Mouse (Mus musculus): ENCODE results near the gene Olfr45. TPM values are rescaled to one million over a fixed set of nuclear protein-coding genes. Genes with fewer than 3 reads are reported as not detected.
"Not testable (repeated sequence)": the region's sequence is repeated elsewhere in the genome, so short reads cannot be mapped to it uniquely, and the experiment has no call there.

The Olfr45 gene
- not detected in 2 replicates for polyA plus RNA-seq (2015; fragmentation: Nextera tagmentation; extraction: Ambion mirVana)

DNA sequence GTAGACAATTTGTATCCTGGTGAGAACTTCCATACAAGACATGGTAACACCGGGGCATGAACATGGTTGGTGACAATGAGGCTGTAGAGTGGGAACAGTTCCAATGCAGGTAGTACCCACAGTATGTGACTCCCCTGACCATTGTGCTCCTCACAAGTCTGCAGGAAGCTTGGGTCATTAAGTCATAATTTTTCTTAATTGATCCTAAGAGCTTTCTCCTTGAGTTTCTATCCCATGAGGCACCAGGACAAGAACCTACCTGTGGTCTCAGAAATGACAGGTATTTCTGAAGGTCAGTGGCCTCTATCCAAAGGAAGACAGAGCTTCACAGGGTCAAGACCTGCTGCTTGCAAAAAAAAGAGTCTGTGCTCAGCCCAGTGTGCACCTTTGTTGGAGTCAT lies at the start of gene Olfr45:
Gene Olfr45, plus strand, starts transcription at position 301 of the 400 bp plus-strand sequence.
- H3K4me1 ChIP-seq = no peaks in the 10 kb centered on the region
- H3K27me3 ChIP-seq = no peaks in the 10 kb centered on the region
- no peaks in the 10 kb centered on the region for H3K36me3 ChIP-seq
- no peak within 1 kb of the TSS for H3K4me2 ChIP-seq
- no peaks in the 10 kb centered on the region for H3K9me3 ChIP-seq
- WGBS = 79% methylated on average over 1 of the region's 1 CpGs
- no peak within 1 kb of the TSS for H3K27ac ChIP-seq
- no peak within 1 kb of the TSS for H3K4me3 ChIP-seq
- ATAC-seq (ENCODE audit: insufficient number of reproducible peaks, low FRiP score, low TSS enrichment, low read depth) = no peak
- H3K9ac ChIP-seq = no peak within 1 kb of the TSS

DNA sequence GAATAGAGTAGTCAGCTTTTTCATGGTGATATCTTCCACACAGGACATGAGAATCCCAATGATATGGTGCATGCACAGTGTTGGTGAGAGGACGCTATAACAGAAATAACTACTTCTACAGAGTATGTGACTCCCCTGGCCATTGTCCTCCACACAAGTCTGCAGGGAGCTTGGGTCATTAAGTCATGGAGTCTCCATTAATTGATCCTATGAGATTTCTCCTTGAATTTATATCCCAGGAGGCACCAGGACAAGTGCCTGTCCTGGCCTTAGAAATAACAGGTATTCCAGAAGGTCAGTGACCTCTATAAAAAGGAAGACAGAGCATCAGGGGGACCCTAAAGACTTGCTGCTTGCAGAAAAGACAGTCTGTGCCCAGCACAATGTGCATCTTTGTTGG lies 35.6 kb upstream of the Olfr45 start, which contains the start of gene Olfr53:
Gene Olfr53, plus strand, starts transcription at position 301 of the 400 bp plus-strand sequence.
- no peaks in the 10 kb centered on the region for H3K27me3 ChIP-seq
- 91% methylated on average over 1 of the region's 1 CpGs for WGBS
- no peaks in the 10 kb centered on the region for H3K9me3 ChIP-seq
- ATAC-seq (ENCODE audit: insufficient number of reproducible peaks, low FRiP score, low TSS enrichment, low read depth) = no peak
- H3K27ac ChIP-seq = no peak within 1 kb of the TSS
- no peak within 1 kb of the TSS for H3K4me3 ChIP-seq
- no peaks in the 10 kb centered on the region for H3K4me1 ChIP-seq
- H3K4me2 ChIP-seq = no peak within 1 kb of the TSS
- H3K9ac ChIP-seq = no peak within 1 kb of the TSS
- no peaks in the 10 kb centered on the region for H3K36me3 ChIP-seq

DNA sequence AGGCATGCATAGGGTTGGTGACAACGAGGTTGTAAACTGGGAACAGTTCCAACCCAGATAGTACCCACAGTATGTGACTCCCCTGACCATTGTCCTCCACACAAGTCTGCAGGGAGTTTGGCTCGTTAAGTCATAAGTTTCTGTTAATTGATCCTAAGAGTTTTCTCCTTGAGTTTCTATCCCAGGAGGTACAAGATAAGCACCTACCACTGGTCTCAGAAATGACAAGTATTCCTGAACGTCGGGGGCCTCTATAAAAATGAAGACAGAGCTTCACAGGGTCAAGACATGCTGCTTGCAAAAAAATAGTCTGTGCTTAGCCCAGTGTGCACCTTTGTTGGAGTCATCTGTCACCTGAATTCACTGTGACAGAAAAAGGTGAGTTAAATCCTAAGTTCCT lies 22.1 kb upstream of the Olfr45 start, which contains the start of gene Olfr539:
Gene Olfr539, plus strand, starts transcription at position 301 of the 400 bp plus-strand sequence.
- Histone ChIP-seq H3K4me3 (no peak within 1 kb of the TSS), H3K9ac (no peak within 1 kb of the TSS), H3K27ac (no peak within 1 kb of the TSS), H3K4me2 (no peak within 1 kb of the TSS), H3K27me3 (no peaks in the 10 kb centered on the region), H3K9me3 (no peaks in the 10 kb centered on the region), H3K4me1 (no peaks in the 10 kb centered on the region), H3K36me3 (no peaks in the 10 kb centered on the region)
- ATAC-seq (ENCODE audit: insufficient number of reproducible peaks, low FRiP score, low TSS enrichment, low read depth) = no peak
- WGBS = 77% methylated on average over 4 of the region's 4 CpGs

DNA sequence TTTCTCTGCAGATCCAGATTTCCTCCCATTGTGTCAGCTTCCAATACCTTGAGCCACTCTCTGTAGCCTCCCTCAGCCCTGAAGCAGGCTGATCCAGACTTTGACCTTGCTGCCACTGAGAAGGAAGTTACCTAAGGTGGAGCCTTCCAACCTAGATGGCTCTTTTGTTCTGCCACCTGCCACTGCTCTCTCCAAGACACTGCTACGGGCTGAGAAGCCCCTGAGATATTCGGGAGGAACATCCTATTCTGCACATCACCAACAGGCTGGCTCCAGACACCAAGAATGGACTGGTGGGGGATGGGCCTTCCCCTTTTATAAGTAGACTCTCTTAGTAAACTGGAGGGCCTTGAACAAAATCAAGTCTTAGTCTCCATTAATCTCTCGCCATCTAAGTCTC lies 11.1 kb upstream of the Olfr45 start:
- not testable (repeated sequence) for H3K36me3 ChIP-seq; H3K27me3 ChIP-seq; H3K27ac ChIP-seq; H3K9me3 ChIP-seq; H3K4me3 ChIP-seq; H3K4me1 ChIP-seq; H3K4me2 ChIP-seq; H3K9ac ChIP-seq; ATAC-seq (ENCODE audit: insufficient number of reproducible peaks, low FRiP score, low TSS enrichment, low read depth)
- WGBS = 88% methylated on average over 3 of the region's 3 CpGs

DNA sequence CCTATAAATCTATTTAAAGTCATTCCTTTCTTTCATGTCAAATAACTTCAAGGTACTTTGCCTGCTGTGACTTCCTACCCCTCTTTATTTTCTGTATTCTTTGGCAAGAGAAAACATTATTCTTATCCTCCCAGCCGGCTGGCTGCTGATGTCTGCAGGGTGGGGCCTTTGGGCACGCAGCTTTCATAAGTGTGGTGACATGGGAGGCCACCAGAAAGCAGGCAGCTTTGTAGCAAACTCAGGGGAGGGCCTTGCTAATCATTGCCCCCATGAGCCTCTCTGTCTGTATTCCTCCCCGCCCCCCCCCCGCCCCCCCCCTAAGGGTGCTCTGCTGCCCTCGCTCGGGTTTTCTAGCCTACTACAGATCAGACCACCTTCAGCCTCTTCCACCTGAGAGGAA lies 5.9 kb upstream of the Olfr45 start:
- H3K9ac ChIP-seq = no peak overlapping the region
- ATAC-seq (ENCODE audit: insufficient number of reproducible peaks, low FRiP score, low TSS enrichment, low read depth) = no peak
- H3K4me1 ChIP-seq = 0 out of 2 replicates have a peak, but pooled peaks cover 3% of the 10 kb centered on the region
- no peak overlapping the region for H3K4me3 ChIP-seq
- H3K4me2 ChIP-seq = no peak overlapping the region
- H3K36me3 ChIP-seq = no peaks in the 10 kb centered on the region
- H3K9me3 ChIP-seq = no peaks in the 10 kb centered on the region
- H3K27me3 ChIP-seq = no peaks in the 10 kb centered on the region
- under 1% methylated on average over 6 of the region's 6 CpGs for WGBS
- no peak overlapping the region for H3K27ac ChIP-seq

DNA sequence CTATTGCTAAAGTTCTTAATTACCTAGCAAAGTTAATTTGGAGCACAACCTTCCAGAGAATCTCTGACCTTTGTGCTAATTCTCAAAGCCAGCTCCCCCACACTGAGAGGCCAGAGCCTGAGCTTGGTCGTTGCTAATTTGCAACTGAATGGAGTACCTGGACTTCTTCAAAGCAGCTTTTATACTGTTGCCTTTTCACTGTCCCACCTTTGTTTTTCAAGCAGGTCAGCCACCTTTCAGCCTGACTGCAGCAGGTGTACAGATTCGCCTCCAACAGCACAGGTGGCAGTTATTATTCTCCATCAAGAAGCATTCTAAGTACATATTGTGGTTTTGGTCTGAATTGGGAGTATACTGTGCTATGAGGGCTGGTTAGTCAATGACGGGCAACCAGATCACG lies 2.2 kb upstream of the Olfr45 start:
- WGBS = 69% methylated on average over 4 of the region's 4 CpGs
- not testable (repeated sequence) for H3K27me3 ChIP-seq; H3K4me3 ChIP-seq; H3K36me3 ChIP-seq; H3K4me2 ChIP-seq; H3K27ac ChIP-seq; ATAC-seq (ENCODE audit: insufficient number of reproducible peaks, low FRiP score, low TSS enrichment, low read depth); H3K9me3 ChIP-seq; H3K4me1 ChIP-seq; H3K9ac ChIP-seq

DNA sequence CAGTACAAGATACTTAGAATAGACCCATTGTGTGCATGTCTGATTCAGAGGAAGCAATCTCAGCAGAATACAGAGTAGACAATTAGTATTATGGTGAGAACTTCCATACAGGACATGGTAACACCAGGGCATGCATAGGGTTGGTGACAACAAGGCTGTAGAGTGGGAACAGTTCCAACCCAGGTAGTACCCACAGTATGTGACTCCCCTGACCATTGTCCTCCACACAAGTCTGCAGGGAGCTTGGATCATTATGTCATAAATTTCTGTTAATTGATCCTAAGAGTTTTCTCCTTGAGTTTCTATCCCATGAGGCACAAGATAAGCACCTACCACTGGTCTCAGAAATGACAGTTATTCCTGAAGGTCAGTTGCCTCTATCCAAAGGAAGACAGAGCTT lies 15.2 kb downstream of the Olfr45 start, which contains the start of gene Olfr541:
Gene Olfr541, plus strand, starts transcription at position 301 of the 400 bp plus-strand sequence.
- no peaks in the 10 kb centered on the region for H3K36me3 ChIP-seq
- H3K27ac ChIP-seq = no peak within 1 kb of the TSS
- H3K9me3 ChIP-seq = no peaks in the 10 kb centered on the region
- no peak for ATAC-seq (ENCODE audit: insufficient number of reproducible peaks, low FRiP score, low TSS enrichment, low read depth)
- H3K9ac ChIP-seq = no peak within 1 kb of the TSS
- H3K27me3 ChIP-seq = no peaks in the 10 kb centered on the region
- H3K4me2 ChIP-seq = no peak within 1 kb of the TSS
- no peak within 1 kb of the TSS for H3K4me3 ChIP-seq
- H3K4me1 ChIP-seq = no peaks in the 10 kb centered on the region

DNA sequence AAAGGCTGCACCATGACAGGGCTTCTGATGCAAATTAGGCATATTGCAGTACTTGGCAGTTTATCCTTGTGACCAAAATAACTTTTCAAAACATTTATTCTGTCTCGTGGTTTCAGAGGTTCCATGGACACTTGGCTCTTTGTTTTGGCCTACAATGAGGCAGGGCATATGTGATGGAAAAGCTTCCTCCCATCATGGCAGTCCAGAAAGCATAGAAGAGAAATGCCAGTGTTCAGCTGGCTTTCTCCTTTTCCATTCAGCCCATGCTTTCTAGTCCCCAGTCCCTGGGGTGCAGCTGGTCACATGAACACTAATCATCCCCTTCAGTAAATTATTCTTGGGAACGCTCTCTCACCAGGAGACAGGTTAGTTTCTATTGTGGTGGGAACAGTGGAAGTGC lies 24.6 kb downstream of the Olfr45 start:
- Histone ChIP-seq H3K27me3 (no peaks in the 10 kb centered on the region), H3K9ac (no peak overlapping the region), H3K4me2 (no peak overlapping the region), H3K27ac (no peak overlapping the region), H3K9me3 (no peaks in the 10 kb centered on the region), H3K4me1 (no peaks in the 10 kb centered on the region), H3K4me3 (no peak overlapping the region), H3K36me3 (no peaks in the 10 kb centered on the region)
- ATAC-seq (ENCODE audit: insufficient number of reproducible peaks, low FRiP score, low TSS enrichment, low read depth) = no peak
- 76% methylated on average over 2 of the region's 2 CpGs for WGBS

DNA sequence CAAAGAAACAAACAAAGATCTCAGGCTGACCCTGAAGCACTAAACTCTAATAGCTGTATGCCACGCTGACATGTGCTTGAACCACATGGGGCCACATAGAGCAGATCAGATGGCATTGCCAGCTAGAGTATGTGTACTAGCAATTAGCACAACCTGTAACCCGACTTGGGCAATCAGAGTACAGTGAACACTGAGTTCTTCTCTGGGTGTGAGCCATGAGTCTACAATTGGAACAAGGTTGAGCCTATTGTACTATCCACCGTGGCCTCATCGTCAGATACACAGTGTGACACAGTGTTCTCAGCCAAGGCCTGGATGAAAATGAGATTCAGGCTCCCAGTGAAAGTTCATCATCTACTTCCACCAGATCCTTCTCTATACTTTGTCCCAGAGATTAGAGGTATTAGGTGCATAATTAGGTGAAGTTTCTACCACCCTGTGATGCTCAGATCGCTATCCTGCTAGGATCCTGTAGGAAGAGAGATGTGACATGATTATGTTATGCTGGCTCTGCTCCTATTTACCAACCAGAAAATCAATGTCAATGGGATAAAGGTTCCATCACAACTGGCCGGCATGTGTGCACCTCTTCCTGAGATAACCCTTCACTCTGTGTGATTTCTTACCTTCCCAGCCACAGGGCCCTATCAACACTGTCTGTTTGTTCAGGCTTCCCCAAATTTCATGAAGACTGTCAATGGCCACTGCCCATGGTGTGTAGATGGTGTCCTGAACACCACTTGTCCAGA lies 26.0 kb downstream of the Olfr45 start:
- no peaks in the 10 kb centered on the region for H3K9me3 ChIP-seq
- no peak overlapping the region for H3K27ac ChIP-seq
- H3K36me3 ChIP-seq = no peaks in the 10 kb centered on the region
- 81% methylated on average over 6 of the region's 6 CpGs for WGBS
- H3K27me3 ChIP-seq = no peaks in the 10 kb centered on the region
- no peaks in the 10 kb centered on the region for H3K4me1 ChIP-seq
- no peak overlapping the region for H3K4me2 ChIP-seq
- H3K4me3 ChIP-seq = no peak overlapping the region
- no peak for ATAC-seq (ENCODE audit: insufficient number of reproducible peaks, low FRiP score, low TSS enrichment, low read depth)
- no peak overlapping the region for H3K9ac ChIP-seq

DNA sequence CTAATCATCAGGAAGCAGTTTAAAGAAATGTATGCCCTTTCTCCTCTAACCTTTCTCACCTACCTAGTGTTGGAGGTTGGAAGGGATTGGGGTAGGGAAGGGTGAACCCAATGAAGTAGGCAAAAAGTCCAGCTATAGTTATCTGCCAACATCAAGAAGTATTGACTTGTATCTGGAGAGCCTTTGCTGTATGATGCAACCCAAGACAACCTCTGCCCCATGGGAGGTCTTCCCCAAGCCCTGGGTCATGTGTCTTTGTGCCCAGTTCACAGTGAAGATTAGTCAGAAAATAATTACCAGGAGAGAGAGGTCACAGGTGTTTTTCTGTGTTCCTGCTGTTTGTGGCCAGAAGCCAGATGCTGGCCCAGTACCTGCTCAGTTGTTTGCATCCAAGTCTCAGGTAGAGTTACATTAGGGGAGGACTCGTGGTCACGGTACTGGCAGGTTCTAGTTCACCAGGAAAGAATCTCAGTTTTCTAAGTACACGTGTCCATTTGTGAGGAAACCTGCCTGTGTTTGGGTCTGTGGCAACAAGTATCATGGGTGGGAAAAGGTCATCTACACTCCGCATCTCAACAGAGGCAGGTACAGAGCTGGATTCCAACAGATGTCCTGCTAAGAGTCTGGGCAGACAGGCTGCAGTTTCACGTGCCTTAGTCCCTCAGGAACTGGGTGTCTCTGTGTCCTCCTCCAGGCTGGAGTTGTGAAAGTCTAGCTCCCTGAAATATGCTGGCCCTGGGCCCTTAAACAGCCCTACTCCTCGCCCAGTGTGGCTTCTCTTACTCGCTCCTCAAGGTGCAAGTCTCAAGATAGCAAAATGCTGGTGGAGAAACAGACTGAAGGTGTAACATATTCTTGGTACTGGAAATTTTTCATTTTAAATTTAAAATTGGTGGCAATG lies 35.7 kb downstream of the Olfr45 start:
- Histone ChIP-seq H3K4me2 (no peak overlapping the region), H3K9me3 (no peaks in the 10 kb centered on the region), H3K4me1 (no peaks in the 10 kb centered on the region), H3K27me3 (no peaks in the 10 kb centered on the region), H3K9ac (no peak overlapping the region), H3K4me3 (no peak overlapping the region), H3K27ac (no peak overlapping the region), H3K36me3 (no peaks in the 10 kb centered on the region)
- no peak for ATAC-seq (ENCODE audit: insufficient number of reproducible peaks, low FRiP score, low TSS enrichment, low read depth)
- WGBS = 80% methylated on average over 7 of the region's 7 CpGs

DNA sequence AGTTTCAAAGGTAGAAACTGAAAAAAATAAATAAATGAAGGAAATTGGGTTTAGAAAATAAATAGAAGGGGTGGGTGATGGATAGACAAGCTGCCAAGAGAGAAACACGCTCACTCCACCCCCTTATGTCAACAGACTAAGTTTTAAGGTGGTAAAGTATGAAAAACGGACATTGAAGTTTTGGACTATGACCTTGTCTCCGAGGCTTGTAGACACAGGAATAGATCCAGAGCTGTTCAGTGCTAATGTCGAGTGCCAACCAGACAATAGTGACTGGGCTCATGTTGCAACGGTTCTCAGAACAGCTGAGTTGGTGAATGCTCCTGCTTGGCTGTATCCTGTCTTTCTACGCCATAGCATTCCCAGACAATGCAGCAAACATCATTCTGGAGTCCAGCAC lies 39.3 kb downstream of the Olfr45 start:
- Histone ChIP-seq H3K27me3 (no peaks in the 10 kb centered on the region), H3K4me1 (no peaks in the 10 kb centered on the region), H3K4me3 (no peak overlapping the region), H3K9me3 (no peaks in the 10 kb centered on the region), H3K27ac (no peak overlapping the region), H3K36me3 (no peaks in the 10 kb centered on the region), H3K9ac (no peak overlapping the region), H3K4me2 (no peak overlapping the region)
- 76% methylated on average over 6 of the region's 6 CpGs for WGBS
- ATAC-seq (ENCODE audit: insufficient number of reproducible peaks, low FRiP score, low TSS enrichment, low read depth) = no peak

DNA sequence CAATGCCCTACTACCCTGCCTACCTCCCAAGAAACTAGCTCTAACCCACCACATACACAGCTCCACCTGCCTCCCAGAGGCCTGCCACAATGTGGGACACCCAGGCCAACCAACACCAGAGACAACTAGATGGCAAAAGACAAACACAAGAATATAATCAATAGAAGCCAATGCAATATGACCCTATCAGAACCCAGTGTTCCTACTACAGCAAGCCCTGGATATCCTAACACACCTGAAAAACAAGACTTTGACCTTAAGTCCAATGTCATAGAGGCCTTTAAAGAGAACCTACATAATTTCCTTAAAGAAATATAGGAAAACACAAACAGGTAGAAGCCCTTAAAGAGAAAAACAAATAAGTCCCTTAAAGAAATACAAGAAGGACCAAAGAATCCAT lies 43.8 kb downstream of the Olfr45 start:
- H3K4me2 ChIP-seq = no peak overlapping the region
- no peaks in the 10 kb centered on the region for H3K27me3 ChIP-seq
- no peak for ATAC-seq (ENCODE audit: insufficient number of reproducible peaks, low FRiP score, low TSS enrichment, low read depth)
- no peak overlapping the region for H3K4me3 ChIP-seq
- H3K9me3 ChIP-seq = no peaks in the 10 kb centered on the region
- no peaks in the 10 kb centered on the region for H3K4me1 ChIP-seq
- no peak overlapping the region for H3K9ac ChIP-seq
- H3K27ac ChIP-seq = no peak overlapping the region
- no peaks in the 10 kb centered on the region for H3K36me3 ChIP-seq

Measured in limb, embryonic 15.5 days (tissue).